Mouse (Mus musculus): ENCODE data around the gene Ptprr.

Gene Ptprr

GRCm38 (mm10) chr10:116121463-116121862 lies 103.5 kb downstream of the Ptprr start:
- DNase-seq, result no peak

DNA sequence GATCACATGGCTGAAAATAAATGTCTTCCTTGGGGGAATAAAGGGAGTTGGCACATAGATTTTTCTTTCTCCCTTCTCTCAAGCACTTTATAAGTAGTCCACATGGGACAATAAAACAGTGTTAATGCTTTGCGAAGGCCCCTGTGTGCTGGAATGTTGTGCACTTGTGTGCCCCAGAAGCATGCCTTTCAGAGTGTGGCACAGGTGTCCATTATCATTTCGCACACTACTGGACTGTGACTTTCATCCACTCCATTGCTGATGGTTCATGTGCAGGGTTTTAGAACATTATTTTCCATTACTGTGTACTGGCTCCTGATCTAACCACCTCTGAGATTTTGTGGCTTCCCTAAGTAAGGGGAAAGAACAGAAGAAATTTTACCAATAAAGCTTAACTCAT lies 105.8 kb downstream of the Ptprr start:
- DNase-seq, result no peak

DNA sequence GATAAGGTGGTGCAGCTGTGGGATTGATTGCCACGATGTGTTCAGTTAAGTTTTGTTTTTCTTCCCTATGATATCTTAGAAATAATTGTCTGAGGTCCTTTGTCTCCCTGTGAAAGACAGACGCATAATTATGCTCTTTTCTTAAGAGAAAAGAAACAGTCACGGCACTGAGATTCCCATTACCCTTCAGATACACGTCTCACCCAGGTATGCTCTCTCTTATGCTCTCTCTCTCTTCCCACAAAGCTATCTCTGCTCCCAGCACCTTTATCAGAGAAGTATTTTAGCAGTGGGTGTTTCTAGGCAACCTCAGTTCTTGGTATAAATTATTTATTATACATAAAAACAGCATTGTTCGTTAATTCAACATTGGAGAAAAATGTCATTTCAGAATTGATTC lies 107.4 kb downstream of the Ptprr start:
- no peak for DNase-seq

DNA sequence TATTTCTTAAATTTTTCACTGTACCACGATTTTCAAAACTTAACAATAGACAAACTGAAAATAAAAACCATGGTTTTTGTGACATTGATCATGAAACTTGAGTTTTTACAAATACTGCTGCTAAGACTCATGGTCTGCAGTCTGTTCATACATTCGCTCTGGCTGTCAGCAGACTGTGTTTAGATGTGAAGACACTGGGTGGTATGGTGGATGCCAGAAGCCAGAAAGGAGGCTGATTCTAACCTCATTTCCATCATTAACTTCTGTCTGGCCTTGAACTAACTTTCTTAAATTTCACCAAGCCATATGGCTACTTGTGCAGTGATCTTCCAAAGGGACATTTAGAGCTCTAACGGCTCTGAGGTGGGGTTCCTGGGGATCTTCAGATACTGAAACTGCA lies 112.4 kb downstream of the Ptprr start:
- DNase-seq, result no peak

- DNase-seq, result no peak
Measured at GRCm38 (mm10) chr10:116131223-116131622, 113.2 kb downstream of the Ptprr start.

GRCm38 (mm10) chr10:116132233-116132632 lies 114.2 kb downstream of the Ptprr start:
- no peak for DNase-seq

- DNase-seq, result no peak
Measured at GRCm38 (mm10) chr10:116135187-116135586, 117.2 kb downstream of the Ptprr start.

- no peak for DNase-seq
Measured at GRCm38 (mm10) chr10:116140226-116140625, 122.2 kb downstream of the Ptprr start.

- no peak for DNase-seq
Measured at GRCm38 (mm10) chr10:116143684-116144083, 125.7 kb downstream of the Ptprr start.

DNA sequence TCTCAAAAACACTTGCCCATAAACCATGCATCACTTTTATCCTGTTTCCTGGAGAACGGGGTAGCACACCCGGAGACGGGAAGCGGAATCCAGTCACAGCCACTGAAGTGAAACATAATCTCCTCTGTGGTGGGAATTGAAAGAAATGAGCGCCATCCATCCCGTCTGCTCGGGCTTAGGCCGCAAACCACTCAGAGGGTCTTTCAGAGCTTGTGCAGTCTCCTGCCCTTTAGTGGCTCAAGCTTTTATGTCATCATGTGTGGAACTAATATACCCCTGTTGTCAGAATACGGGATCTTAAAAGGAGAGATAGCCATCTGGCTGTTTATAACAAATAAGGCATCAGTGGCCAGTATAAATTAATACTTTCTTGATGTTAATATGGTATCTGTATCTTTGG lies 128.1 kb downstream of the Ptprr start:
- DNase-seq, result no peak

- DNase-seq, result no peak
Measured at GRCm38 (mm10) chr10:116154707-116155106, 136.7 kb downstream of the Ptprr start.

DNA sequence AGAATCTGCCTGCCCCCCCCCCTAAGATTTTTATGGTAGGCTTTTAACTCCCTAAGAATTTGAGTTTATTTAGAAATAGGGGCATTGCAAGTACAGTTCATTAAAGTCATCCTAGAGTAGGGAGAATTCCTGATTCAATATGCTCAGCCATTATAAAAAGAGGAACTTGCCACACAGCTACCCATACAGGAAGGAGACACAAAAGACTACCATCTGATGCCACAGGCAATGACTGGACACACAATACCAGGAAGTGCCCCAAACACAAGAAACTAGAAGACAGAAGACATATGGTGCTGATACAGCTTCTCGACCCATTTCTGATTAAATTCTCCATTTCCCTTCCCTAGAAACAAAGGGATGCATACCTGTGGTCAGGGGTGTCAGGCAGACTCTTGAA lies 138.7 kb downstream of the Ptprr start:
- no peak for DNase-seq

- DNase-seq, result no peak
Measured at GRCm38 (mm10) chr10:116162338-116162737, 144.3 kb downstream of the Ptprr start.

- DNase-seq, result no peak
Measured at GRCm38 (mm10) chr10:116175324-116175883, 157.4 kb downstream of the Ptprr start.

- no peak for DNase-seq
Measured at GRCm38 (mm10) chr10:116177390-116178179, 159.6 kb downstream of the Ptprr start.

DNA sequence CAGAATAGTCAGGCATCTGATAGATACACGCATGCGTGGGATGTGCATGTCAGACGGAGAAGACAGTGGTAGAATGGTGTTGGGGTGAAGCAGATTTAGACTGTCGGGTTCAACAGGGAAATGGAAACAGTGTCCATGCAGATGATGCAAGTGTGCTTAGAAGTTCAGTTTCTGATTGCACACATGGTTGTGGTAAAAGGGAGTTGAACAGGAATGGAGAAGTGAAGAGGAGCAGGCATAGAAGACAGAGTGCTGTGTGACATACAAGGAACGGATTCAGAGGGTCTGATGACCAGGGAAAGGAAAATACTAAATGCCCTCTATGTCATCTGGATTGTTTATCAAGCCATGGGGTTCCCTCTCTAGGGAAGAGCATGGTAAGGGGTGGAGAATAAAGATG lies 163.2 kb downstream of the Ptprr start:
- DNase-seq, result no peak

GRCm38 (mm10) chr10:116182221-116182620 lies 164.2 kb downstream of the Ptprr start:
- DNase-seq, result no peak

GRCm38 (mm10) chr10:116183258-116183657 lies 165.2 kb downstream of the Ptprr start:
- no peak for DNase-seq

GRCm38 (mm10) chr10:116191724-116192123 lies 173.7 kb downstream of the Ptprr start:
- DNase-seq, result no peak

DNA sequence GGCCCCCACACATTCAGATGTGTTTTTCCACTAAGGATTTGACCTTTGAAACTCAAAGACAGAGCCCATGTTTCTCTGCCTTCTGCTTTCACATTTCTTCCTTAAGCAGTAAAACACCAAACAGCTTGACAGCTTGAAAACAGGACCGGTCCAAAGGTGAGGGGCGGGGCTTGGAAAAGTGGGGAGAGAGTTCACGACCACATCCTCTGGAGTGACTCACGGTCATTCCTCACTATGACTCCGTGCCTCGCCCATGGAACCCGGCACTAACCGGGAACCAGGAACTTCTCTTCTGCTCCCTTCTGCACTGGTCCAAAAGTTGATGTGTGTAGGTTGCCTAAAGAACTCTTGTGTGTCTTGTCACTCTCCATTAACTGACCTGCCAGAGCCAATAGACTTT lies 174.3 kb downstream of the Ptprr start:
- DNase-seq, result no peak

DNA sequence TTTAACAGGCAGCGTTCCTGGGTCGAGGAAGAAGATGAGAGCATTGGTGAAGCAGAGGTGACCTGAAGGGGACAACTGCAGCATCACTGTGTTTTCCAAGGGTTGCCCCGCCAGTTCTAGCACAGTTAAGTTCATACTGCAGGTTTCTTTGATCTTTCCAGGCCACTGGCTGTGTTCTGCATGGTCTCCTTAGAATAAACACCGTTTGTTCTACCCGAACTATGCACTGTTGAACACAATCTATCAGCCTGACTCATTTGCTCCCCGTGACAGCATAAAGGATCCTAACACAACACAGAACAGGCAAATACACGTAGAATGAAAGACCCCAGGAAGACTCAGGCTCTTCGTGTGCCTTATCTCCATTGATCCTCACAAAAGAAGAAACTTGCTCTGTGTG lies 176.4 kb downstream of the Ptprr start:
- DNase-seq, result no peak

DNA sequence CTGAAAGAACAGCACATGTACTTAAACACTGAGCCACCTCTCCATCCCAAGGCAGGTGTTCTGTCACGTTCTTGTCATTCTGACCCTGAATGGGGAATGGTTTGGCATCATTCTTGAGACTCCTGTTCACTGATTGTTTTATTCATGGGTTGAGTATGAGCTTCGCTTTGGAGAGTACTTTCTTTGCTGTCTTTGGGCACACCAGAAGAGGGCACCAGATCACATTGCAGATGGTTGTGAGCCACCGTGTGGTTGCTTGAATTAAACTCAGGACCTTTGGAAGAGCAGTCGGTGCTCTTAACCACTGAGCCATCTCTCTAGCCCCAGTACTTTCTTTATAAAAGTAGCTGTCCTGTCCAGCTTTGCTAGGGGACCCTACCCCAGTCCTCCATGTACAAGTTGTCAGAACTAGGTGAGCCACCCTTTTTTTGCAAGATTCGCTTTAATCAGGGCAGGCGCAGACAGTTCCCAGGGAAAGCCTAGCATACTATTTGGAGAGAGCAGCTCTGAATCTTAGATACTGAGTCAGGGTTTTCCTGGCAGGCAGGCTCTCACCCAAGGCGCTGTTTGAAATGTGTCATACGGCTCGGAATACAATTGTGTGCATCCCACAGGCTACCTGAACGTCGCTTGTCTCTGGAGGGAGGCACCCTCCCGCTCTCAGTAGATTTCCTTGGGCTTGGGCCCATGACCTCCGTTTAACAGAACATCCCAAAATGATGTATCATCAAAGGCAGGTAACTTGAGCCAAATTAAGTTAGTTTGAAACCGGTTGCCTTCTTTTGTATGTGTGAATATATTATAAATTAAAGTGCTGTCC lies 178.8 kb downstream of the Ptprr start:
- no peak for DNase-seq

DNA sequence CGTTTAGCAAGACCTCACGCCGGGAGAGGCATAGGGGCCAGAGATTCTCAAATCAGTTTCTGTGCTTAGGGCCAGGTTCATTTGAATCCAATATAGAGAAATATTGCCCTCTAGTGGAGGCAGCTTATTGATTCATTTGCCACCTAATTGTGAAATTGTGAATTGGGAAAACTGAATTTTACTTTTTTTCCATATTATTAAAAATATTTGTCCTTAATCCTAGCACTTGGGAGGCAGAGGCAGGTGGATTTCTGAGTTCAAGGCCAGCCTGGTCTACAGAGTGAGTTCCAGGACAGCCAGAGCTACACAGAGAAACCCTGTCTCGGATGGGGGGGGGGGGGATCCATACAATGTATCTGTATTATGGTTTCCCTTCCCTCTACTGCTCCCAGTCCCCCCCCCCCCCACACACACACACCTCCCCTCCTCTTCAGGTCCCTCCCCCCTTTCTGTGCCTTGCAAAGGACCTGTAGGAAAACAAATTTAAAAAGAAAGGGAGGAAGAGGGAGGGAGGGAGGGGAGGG lies 179.5 kb downstream of the Ptprr start:
- peak; percentile 33 for DNase-seq

DNA sequence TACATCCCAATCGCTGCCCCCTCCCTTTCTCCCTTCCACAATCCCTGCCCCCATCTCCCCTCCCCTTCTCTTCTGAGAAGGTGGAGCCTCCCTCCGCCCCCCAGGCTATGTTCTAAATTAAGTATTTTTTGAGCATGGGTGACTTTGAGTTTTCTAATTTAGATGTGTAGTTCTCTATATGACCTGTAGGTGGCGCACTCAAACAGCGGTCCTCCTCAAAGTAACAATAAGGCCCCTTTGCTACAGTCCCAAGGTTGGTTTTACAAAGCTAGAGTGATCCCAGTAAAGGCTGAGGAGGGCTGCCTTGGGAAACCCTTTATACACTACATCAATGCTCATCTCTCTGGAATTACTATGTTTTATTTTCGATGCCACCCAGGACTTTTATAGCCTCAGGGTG lies 181.0 kb downstream of the Ptprr start:
- DNase-seq, result no peak

All from kidney, postnatal 14 days (tissue).